Mouse (Mus musculus): ENCODE measurements around the gene Pomgnt2.

Gene Pomgnt2

DNA sequence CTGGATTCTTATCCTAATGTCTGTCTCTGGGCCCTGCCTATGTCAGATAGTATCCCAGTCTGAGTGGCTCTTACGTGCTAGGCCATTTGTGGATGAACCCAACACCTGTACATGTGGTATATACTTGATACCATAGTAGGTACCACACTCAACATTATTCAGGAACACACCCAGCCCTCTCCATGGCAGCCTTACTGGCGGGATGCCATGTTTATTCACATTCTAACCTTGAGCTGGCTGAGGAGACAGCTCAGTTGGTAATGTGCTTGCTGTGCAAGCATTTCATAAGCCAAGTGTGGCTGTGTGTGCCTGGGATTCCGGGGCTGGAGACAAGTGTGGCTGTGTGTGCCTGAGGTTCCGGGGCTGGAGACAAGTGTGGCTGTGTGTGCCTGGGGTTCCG is 28.7 kb downstream of the Pomgnt2 start:
- DNase-seq (ENCODE audit: low spot score) = no peak

DNA sequence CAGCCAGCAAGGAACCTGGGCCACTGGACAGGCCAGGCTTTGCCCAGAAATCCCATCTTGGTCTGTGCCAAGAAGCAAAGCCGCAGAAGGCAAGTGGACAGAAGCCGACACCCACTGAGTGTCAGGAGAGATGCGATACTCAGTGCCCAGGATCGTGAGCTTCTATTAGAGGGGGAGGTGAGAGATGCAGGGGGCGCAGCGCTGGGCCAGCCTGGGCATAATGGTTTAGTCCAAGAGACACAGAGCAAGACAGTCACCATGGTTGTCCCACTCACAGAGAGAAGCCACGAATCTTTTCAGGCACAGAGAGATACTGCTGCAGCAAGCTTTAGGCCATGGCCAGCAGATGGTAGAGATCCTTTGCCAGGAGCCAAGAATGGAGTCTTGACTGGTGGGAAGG is 32.0 kb downstream of the Pomgnt2 start:
- no peak for DNase-seq (ENCODE audit: low spot score)

DNA sequence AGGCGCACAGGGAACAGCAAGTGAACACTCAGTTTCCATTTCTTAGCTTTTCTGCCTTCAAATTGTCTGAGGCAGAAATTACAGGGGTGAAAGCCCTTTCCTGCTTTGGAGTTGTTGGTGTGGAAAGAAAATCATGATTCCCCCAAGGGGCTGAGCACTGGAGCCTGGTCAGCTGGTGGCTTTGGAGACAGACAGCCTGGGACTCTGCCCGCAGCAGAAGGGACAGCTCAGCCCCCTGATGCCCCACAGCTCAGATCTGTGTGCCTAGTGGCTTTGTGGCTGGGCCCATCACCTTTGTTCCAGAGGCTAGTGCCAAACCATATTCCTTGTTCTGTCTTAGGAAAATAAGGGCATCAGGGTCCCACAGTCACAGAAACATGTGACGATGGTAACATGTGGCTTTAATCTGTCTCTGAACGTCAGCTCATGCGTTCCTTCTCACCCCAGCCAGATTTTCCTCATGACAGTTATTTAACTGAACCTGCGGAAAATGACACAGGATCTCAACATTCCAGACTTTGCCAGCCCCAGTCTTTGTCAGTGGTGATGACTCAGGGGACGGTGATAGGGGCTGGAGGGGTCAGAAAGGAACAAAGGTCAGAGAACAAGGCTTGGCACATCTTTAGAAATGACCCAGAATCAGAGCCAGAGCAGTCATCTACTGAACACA is 36.8 kb downstream of the Pomgnt2 start:
- DNase-seq (ENCODE audit: low spot score) = peak; percentile 34

GRCm38 (mm10) chr9:121952596-121952995 is 44.3 kb downstream of the Pomgnt2 start:
- DNase-seq (ENCODE audit: low spot score) = no peak

DNA sequence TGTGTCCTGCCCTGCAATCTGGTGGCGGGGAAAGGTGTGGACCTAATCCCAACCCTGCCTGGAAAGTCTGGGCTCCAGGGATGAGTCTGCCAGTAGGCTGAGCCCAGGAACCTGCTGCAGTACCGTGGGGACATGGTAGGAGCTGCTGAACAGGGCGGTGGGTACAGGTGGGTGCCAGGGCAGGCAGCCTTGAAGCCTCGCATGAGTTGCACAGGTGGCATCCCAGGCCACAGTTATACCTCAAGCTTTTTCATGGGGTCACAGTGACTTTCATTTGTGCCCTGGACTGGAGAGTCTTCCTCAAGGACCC is 45.8 kb downstream of the Pomgnt2 start:
- DNase-seq (ENCODE audit: low spot score) = no peak

DNA sequence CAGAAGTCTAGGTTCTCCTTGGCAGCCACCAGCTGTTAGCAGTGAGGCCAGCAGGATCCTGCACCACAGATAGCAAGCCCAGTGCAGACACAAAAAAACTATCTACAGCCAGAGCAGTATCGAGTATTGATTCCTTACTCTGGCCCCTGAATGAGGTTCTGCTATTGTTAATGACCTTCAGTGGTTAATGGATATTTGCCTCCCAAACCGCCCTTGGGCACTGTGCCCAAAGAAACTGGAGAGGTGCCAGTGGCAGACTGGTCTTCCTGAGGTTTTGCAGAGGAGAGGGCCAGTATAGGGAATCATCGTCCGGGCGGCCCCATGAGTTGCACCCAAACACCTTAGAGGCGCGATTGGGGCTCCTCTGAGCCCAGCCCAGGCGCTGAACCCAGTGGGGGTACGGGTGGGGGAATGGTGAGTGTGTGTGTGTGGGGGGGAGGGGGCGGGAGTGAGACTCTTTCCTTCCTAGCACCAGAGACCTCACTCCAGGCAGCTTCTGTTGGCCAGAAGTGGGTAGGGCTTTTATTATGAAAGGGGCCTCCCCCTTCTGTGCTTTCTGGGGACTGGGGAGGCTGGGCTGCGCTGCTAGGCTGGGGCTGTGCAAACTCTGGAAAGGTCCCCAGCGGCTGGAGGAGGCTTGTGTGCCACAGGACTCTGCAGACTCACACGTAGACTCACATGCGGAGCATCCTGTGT is 46.3 kb downstream of the Pomgnt2 start, which contains the start of gene Fam198a:
Gene Fam198a (plus strand): TSS at position 571 of the 696 bp plus-strand sequence.
- DNase-seq (ENCODE audit: low spot score) = peak; percentile 43

DNA sequence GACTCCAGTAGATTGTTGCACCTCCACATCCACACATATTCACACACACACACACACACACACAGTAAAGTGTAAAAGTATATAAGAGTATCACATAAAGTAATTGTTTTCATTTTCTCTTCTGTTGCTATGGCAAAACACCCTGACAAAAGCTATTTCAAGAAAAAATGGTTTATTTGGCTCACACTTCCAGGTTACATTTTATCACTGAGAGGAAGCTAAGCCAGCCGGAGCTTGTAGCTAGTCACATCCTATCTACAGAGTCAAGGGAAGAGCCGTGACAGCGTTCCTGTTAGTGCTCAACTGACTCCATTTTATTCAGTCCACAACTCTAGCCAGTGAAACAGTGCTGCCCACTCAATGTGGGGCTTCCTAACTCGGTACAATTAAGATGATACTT is 48.5 kb downstream of the Pomgnt2 start:
- no peak for DNase-seq (ENCODE audit: low spot score)

DNA sequence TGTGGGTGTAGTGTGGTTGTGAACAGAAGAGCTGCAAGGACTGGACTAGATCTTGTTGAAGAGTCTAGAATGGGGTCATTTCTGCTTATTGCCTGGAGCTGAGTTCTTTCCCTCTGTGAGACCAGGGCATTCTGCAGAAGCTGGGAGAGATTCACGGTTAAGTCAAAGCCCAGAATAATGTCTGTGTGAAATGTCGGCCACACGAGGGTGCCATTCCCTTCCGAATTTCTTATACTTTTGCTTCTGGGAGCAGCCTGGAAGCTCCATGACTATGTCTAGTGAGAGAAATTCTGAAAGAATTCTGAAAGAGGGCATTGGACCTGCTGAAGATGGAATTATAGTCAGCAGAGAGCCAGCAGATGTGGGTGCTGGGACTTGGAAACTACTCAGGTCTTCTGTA is 49.1 kb downstream of the Pomgnt2 start:
- DNase-seq (ENCODE audit: low spot score) = peak; percentile 70

DNA sequence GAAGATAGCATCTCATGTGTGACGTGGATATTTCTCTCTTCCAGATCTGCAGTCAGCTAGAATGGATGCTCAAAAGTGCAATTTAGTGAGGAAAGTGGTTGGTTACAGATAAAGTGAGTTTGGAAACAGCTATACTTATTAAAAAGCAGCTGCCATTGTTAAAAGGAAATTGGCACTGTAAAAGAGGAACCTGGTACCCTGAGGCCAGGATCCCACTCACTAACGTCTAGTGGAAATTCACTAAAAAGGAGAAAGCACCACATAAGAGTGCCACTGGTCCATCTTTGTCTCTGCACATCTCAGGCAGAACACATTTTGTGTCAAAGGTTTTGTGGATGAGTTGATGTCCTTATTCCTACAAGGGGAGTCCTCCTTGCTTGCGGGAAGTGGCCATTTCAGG is 53.3 kb downstream of the Pomgnt2 start:
- DNase-seq (ENCODE audit: low spot score) = no peak

DNA sequence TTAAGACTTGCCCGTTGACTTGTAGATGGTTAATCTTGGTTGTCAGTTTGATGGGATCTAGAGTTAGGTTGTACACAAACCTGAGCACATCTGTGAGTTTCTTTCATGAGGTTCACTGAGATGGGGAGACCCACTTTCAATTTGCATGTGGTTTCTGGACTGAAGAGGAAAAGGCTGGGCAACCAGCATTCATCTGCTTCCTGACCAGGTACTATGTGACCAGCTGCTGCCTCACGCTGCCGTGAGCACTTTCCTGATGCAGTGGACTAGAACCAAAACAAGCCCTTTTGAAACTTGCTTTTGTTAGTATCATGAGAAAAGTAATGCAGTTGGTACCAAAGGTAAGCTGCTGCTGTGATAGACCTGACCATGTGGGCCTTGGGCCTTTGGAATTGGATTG is 53.9 kb downstream of the Pomgnt2 start:
- DNase-seq (ENCODE audit: low spot score) = no peak

DNA sequence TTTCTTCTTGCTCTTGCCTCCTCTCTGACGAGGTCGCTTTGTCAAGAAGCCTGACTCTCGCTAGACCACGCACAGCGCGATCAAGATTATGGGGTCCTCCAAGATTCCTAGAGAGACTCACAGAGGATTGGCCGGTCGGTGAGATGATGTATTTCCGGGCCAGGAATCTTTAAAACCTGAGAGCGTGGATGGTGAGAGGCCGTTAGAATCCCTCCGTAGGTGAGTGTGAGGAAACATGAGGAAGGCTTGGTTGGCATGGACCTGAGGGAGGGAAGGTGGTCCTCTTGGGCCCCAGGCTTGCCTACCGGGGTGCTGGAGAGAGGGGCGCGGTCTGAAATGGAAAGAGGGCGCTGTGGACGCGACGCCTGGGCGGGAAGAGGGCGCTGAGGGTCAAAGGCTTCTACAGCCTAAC is 59.0 kb downstream of the Pomgnt2 start:
- DNase-seq (ENCODE audit: low spot score) = peak; percentile 66

GRCm38 (mm10) chr9:121937451-121937864 is 59.5 kb downstream of the Pomgnt2 start:
- no peak for DNase-seq (ENCODE audit: low spot score)

DNA sequence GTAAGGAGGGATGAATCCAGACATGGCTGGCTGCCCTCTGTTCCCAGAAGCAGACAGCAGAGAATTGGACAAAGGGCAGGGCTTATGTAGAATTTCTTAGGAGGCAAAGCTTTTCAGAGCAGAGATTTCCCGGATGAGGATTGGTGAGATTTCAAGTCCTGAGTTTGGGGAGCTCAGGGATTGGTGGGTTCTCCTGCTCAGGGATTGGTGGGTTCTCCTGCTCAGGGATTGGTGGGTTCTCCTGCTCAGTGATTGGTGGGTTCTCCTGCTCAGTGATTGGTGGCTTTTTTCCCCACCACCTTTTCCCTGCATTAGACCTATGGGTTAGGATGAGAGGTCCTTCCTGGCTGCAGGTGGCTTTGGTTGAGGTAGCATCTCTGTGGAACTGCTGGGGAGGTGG is 60.0 kb downstream of the Pomgnt2 start:
- DNase-seq (ENCODE audit: low spot score) = no peak

DNA sequence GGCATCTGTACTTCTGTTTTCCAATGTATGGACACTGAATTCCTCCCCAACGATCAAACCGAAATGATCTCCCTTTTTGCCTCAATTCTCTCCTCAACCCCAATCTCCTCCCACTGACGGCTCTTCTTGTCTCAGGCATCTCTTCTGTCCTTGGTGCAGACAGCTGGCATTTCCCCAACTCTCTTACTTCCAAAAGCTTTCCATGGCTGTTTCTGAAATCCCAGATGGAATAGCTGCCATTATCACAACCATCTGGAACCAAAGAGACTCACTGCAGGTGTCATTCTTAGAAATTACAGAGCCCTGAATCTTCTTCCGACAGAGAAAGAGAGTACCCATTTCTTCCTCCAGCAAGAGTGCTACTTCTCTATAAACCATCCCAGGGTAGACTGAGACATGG is 62.1 kb downstream of the Pomgnt2 start:
- no peak for DNase-seq (ENCODE audit: low spot score)

Data from retina, embryonic 14.5 days (tissue).